Mouse (Mus musculus): ENCODE results near the gene Tfcp2l1.
A peak's percentile ranks its signal among the peaks of the same experiment; 100 is the strongest.
"Not testable (repeated sequence)": the region's sequence is repeated elsewhere in the genome, so short reads cannot be mapped to it uniquely, and the experiment has no call there.

Tfcp2l1 gene

GRCm38 (mm10) chr1:118627781-118628464 is at the start of gene Tfcp2l1:
Gene Tfcp2l1 (plus strand): TSS chr1:118627945.
- DNase-seq (ENCODE audit: low spot score): peak; percentile 80

DNA sequence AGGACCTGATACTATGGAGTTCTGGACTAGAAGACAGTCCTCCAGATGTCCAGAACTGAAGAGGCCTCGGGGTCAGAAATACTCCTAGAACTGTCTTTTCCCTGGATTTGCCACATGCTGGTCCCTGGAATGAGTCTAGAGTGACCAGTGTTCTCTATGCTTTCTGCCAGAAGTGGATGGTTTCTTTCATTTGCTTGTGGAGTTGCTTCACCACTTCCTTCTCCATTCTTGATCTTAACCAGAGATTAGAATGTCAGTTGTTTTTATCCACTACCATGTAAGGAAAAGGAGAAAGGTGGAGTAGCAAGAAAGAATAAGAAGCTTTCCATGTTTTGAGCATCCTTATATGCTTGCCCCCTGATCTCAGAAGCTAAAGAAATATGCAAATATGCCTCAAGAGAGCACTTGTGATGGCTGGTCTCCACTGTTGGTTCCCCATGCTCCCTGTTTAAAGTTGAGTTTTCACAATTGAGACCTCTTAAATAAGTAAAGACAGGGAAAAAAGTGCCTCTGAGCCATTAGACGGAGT is 47.5 kb upstream of the Tfcp2l1 start:
- DNase-seq (ENCODE audit: low spot score): no peak

DNA sequence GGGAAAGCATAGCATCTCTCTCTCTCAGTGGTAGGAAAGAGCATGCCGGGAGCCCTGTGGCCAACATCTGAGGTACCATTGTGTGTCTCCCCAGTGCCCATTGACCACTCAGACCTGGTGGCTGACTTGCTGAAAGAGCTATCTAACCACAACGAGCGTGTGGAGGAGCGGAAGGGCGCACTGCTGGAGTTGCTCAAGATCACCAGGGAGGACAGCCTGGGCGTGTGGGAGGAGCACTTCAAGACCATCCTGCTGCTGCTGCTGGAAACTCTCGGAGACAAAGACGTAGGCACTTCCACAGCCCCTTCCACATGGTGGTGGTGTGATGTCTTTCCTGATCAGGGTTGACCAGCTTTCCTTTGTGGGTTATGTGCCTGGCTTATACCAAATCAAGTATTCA is 46.6 kb upstream of the Tfcp2l1 start:
- no peak for DNase-seq (ENCODE audit: low spot score)

DNA sequence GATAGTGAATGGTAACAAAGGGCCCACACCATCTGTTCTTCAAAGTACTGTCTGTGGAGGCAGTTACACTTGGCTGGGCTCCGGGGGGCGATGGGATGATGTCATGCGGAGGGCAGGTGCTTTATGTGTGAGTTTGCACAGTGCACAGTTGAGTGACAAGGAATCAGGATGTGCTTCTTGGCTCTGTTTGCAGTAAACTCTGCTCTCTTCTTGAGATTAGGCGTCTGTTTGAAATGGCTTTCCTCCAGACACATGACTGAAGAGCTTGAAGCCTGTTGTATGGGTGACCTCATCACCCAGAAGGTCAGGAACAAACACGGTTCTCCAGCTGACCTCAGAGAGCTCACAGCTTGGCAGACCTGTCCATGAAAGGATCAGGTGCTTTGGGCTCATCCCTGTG is 38.0 kb upstream of the Tfcp2l1 start:
- no peak for DNase-seq (ENCODE audit: low spot score)

DNA sequence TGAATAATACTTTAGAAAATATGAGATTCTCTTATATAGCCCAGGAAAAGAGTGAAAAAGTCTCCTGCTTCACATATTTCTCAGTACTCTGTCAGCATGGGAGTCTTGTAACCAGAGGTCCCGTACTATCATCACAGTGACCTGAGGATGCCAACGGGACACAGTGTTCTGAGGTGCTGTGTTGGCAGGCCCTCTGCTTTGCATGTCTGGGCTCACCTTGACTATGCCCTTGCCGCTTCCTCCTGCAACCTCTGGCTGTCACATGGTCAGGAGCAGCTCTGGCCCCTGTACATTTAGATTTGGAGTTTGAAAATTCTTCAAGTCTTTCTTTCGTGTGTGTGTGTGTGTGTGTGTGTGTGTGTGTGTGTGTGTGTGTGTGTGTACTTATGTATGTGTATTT is 34.8 kb upstream of the Tfcp2l1 start:
- no peak for DNase-seq (ENCODE audit: low spot score)

- DNase-seq (ENCODE audit: low spot score): no peak
Measured at GRCm38 (mm10) chr1:118595395-118595794, 32.4 kb upstream of the Tfcp2l1 start.

- DNase-seq (ENCODE audit: low spot score): no peak
Measured at GRCm38 (mm10) chr1:118597475-118598213, 30.1 kb upstream of the Tfcp2l1 start.

DNA sequence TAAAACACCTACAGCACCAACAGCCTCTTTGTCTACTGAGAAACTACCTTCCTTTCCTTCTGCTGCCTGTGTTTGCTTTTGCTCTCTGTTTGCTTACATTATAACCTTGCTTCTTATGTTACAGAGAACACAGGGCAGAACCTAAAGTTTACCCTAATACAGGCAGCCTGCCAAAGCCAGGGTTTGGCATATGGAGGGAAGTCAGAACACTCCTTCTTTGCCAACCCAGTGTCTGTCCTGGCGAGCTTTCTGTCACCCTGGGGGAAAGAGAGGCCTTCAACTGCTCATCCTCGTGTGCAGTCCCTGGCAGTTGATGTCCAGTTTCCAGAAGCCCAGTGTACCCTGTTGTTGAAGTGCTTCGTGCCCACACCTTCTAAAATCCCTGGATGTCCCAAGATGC is 29.4 kb upstream of the Tfcp2l1 start:
- no peak for DNase-seq (ENCODE audit: low spot score)

DNA sequence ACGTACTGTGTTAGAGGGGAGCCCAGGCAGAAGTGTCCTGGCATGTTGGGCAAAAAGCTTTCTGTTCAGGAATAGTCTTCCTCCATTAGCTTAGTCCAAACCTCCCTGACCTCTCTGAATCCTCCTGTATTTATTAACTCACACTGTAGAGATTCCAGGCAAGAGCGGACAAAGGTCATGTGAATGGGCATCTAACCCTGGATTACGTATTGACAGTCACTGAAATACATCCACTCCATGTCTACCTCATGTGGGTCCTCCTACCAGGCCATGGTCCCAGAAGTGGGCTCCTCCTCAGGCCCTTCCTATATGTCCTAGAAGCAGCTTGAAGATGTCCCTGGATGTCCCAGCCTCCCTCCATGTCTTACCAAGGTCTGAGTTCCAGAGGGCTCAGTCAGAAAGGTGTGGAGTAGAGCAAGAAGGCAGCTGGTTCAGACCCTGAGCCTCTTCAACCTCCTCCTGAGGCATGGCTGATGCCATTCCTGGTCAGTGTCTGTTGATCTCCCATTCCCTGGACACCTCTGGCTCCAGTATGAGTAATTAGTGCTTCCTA is 14.0 kb upstream of the Tfcp2l1 start:
- no peak for DNase-seq (ENCODE audit: low spot score)

DNA sequence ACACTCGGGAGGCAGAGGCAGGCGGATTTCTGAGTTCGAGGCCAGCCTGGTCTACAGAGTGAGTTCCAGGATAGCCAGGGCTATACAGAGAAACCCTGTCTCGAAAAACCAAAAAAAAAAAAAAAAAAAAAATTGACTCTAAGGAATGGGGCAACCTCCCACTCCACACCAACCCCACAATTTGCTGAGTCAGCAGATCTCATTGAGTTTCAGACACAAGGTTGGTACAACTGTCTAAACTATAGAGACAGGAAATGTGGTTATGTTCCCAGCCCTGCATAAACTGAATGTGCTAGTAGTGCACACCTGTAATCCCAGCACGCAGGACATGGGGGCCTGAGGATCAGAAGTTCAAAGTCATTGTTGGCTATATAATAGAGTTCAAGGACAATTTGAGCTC is 6.7 kb upstream of the Tfcp2l1 start:
- not testable (repeated sequence) for DNase-seq (ENCODE audit: low spot score)

DNA sequence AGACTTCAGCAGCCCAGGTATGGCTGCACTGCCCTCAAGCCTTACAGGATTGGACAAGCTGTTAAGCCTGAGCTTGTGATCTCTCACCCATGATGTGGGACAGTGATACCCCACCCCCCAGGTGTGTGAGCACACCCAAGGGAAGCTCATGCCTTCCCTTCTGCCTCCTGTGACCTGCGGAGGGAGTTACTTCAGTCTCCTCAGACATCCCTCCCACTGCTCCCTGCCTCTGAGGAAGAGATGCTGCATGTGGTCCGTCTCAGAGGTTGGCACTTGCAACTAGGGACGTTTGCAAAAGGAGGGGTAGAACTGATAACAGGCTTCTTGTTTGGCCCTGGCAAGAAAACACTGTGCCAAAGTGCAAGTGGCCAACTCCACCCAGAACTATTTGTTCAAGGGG is 4.9 kb upstream of the Tfcp2l1 start:
- no peak for DNase-seq (ENCODE audit: low spot score)

- DNase-seq (ENCODE audit: low spot score): no peak
Measured at GRCm38 (mm10) chr1:118625461-118625860, 2.3 kb upstream of the Tfcp2l1 start.

GRCm38 (mm10) chr1:118625921-118626320 is 1.8 kb upstream of the Tfcp2l1 start:
- DNase-seq (ENCODE audit: low spot score): no peak

GRCm38 (mm10) chr1:118626452-118626851 is 1.3 kb upstream of the Tfcp2l1 start:
- no peak for DNase-seq (ENCODE audit: low spot score)

- DNase-seq (ENCODE audit: low spot score): no peak
Measured at GRCm38 (mm10) chr1:118633415-118633980, 5.8 kb downstream of the Tfcp2l1 start.

DNA sequence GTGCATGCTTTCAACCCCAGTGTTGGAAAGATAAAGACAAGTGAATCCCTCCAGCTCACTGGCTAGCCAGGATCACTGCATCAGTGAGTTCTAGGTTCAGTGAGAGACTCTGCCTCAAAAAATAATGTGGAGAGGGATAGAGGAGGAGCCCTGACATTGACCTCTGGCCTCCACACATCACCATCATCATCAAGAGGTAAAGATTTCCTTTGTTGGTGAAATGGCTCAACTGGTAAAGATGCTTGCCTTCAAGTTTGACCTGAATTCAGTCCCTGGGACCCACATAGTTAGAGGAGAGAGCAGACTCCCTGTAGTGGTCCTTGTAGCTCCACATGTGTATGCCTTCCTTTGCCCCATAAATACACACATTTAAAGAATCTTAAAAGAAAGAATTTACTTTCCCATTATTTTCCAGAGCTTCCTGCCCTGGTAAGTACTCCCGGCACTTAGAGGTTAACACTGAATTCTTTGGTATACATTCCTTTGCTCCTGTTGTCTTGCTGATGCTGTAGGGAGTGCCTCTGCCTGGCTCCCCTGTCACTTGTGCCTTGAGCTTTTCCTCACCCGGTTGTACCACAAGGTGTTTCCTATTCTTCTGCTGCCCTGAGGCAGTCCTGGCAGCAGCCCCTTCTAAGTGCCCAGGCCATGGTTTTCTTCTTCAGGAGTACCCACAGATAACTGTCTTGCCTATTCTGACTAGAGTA is 14.7 kb downstream of the Tfcp2l1 start:
- DNase-seq (ENCODE audit: low spot score): no peak

- no peak for DNase-seq (ENCODE audit: low spot score)
Measured at GRCm38 (mm10) chr1:118643138-118643979, 15.6 kb downstream of the Tfcp2l1 start.

DNA sequence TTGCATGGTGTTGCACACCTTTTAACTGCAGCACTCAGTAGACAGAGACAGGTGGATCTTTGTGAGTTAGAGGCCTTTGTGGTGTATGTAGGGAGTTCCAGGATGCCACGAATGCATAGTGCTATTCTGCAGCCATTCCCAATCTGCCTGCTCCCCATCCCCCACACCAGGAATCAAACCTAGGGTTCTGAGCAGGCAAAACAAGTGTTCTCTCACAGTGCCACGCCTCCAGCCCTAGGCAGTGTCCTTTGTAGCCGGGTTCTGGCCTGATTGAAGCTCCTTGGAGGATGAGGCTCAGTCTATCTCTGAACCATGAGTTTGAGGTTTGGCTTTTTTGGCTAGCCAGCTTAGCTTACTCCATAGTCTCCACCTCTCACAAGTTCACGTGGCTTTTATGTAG is 18.0 kb downstream of the Tfcp2l1 start:
- DNase-seq (ENCODE audit: low spot score): no peak

DNA sequence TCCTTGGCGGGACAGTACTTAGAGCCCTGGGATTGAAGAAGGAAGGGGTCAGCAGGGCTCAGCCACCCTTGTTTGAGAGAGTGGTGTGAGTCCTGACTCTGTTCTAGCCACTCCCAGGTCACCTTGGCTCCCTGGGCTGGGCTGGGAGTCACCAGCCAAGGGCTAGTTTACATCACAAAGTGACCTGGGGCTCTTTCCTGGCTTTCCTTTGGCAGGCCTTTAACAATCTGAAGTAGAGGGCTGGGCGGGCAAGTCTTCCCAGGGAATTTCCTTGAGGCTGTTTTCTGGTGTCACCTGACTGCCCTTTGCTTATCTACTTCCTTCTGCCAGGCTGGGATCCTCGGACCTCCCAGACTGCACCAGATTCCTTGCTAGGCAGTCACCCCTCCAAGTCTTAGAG is 20.3 kb downstream of the Tfcp2l1 start:
- no peak for DNase-seq (ENCODE audit: low spot score)

GRCm38 (mm10) chr1:118649933-118650770 is 22.4 kb downstream of the Tfcp2l1 start:
- no peak for DNase-seq (ENCODE audit: low spot score)

- no peak for DNase-seq (ENCODE audit: low spot score)
Measured at GRCm38 (mm10) chr1:118650771-118651080, 23.0 kb downstream of the Tfcp2l1 start.

All from embryo, embryonic 10 days (tissue).